Mouse (Mus musculus) adrenal gland, adult 2 months (tissue): ENCODE data around the gene Tnip3. TPM values are rescaled to one million over a fixed set of nuclear protein-coding genes. Genes with fewer than 3 reads are reported as not detected.

ENCODE experiments used
- DNase-seq: peaks from one replicate; pipeline ENCODE4 v3.0.0; 2021
- polyA plus RNA-seq: library from polyadenylated mRNA; depleted of rRNA; stranded (reverse); fragments of >200 nt; gene quantifications from 2 replicates; pipeline ENCODE4 v1.2.3, GENCODE M21; 2012; rRNA removed
- total RNA-seq, 2 experiments: library from RNA; stranded (reverse); gene quantifications; 2 replicates each; pipeline ENCODE4 v1.2.3; 2021

Tnip3 gene
- total and polyA plus RNA-seq, 3 experiments, result 0.40 to 0.93 TPM; not detected in 1

GRCm38 (mm10) chr6:65646408-65646807 lies 121.3 kb downstream of the Tnip3 start:
- DNase-seq, result no peak

- DNase-seq, result no peak
These were observed 122.6 kb downstream of the Tnip3 start for GRCm38 (mm10) chr6:65647731-65648130.

GRCm38 (mm10) chr6:65651376-65651775 lies 126.3 kb downstream of the Tnip3 start:
- DNase-seq, result no peak

- DNase-seq, result no peak
These were observed 136.2 kb downstream of the Tnip3 start for GRCm38 (mm10) chr6:65661272-65661671.

GRCm38 (mm10) chr6:65662050-65662449 lies 136.9 kb downstream of the Tnip3 start:
- DNase-seq, result no peak

GRCm38 (mm10) chr6:65663990-65664389 lies 138.9 kb downstream of the Tnip3 start:
- DNase-seq, result no peak

- no peak for DNase-seq
These were observed 141.2 kb downstream of the Tnip3 start for GRCm38 (mm10) chr6:65666295-65666694.

GRCm38 (mm10) chr6:65669971-65670370 lies 144.9 kb downstream of the Tnip3 start:
- DNase-seq, result no peak

- peak; percentile 6 for DNase-seq
These were observed 145.9 kb downstream of the Tnip3 start for GRCm38 (mm10) chr6:65670981-65671411.

GRCm38 (mm10) chr6:65671451-65671850 lies 146.3 kb downstream of the Tnip3 start, which contains the start of gene Ndnf:
Ndnf (plus strand) TSS chr6:65671590.
- peak; percentile 89 for DNase-seq

- peak; percentile 60 for DNase-seq
These were observed 147.3 kb downstream of the Tnip3 start for GRCm38 (mm10) chr6:65672131-65673031.

Other genes with a start within 250 kb of the Tnip3 start
- gene C130060K24Rik, start 144.2 kb upstream of the Tnip3 start, total RNA-seq, result not detected
- not detected in 2 replicates for gene C130060K24Rik, start 144.2 kb upstream of the Tnip3 start, polyA plus RNA-seq
- 1 to 10 TPM; 1.4 to 2.5 TPM for gene Ndnf, start 146.3 kb downstream of the Tnip3 start, total RNA-seq
- 0.23 and 0.44 TPM in 2 replicates for gene Ndnf, start 146.3 kb downstream of the Tnip3 start, polyA plus RNA-seq